Mouse (Mus musculus) mesoderm, embryonic 11.5 days (tissue): ENCODE results near the gene Apoc4.
A peak's percentile ranks its signal among the peaks of the same experiment; 100 is the strongest.

Experiments
- DNase-seq: peaks from one replicate; pipeline ENCODE4 v3.0.0-alpha.2; 2012; ENCODE audit warnings: low read depth, low spot score

The Apoc4 gene

DNA sequence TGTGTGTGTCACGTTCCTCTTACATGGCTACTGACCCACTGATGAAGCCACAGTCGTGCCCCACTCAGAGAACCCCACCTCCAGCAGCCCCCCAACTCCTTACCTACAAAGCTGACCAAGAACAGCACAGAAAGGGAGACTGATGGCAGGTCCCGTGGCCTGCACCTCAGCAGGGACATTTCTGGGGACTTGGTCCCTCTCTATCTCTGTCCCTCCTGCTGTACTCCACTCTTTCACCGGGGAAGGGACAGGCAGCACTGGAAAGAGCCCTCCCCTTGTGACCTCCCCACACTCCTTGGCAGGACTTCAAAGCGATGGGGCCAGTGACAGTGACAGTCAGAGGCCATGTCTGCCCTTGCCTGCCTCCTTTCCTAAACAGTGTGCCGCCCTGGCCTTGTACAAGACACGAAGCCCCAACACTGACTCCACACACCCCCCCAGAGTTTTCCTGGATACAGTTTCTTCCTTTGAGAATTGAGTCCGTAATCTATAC is at the start of gene Apoc4, which contains the start of gene Gm44805:
Gene Apoc4 (minus strand): TSS at position 278 of the 493 bp plus-strand sequence.
Gene Gm44805 (minus strand): TSS at position 222 of the 493 bp plus-strand sequence.
- no peak for DNase-seq

DNA sequence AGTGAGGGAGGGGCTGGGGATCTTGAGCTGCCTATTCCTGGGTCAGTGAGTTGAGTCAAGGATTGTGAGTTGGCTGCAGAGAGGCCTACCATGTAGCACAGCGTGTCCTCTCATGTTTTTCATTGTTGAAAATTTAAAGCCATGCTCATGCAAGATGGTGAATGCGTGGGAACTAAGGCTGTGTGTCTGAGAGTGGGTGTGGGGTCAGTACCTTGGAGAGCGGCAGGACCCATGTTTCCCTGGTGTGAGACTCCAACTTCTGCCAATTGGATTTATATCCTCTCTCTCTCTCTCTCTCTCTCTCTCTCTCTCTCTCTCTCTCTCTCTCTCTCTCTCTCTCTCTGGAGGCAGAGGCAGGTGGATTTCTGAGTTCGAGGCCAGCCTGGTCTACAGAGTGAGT is 45.3 kb upstream of the Apoc4 start:
- no peak for DNase-seq

DNA sequence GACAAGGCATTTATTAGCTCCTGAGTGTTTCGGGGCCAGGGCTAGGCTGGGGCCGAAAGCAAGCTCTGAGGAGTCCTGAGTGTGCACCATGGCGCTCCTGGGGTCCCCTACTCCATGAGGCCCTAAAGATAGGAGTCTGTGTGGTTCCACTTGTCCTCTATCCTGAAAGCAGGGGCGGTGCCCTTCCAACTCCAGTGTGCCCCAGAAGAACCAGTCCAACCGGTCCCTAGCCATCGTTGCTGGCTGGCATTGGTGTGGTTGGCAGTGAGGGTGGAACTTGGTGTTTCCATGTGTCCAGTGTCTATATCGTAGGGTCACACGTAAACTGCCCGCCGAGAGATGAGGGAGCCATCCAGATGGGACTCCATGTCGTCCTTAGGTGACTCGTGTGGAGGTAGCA is 42.9 kb upstream of the Apoc4 start:
- DNase-seq: no peak

- DNase-seq: no peak
These were observed 41.5 kb upstream of the Apoc4 start for GRCm38 (mm10) chr7:19722754-19723195.

DNA sequence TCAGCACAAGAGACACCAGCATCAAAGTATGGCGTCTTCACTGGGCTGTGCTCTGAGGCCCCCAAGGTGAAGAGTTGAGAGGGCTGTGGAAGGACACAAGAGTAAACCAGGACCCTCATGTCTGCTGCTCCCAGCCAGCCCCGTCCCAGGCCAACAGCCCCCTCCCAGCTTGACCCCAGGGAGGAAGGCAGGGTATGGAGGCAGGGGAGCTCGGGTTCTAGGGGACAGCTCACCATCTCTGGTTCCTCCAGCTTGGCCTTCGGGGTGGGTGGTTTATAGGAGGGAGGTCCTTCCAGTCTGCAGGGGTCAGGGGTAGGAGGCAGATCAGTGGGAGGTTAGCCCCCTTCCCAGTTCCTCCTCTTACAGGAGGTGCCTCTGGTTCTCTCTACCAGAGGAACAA is 37.9 kb upstream of the Apoc4 start:
- DNase-seq: no peak

DNA sequence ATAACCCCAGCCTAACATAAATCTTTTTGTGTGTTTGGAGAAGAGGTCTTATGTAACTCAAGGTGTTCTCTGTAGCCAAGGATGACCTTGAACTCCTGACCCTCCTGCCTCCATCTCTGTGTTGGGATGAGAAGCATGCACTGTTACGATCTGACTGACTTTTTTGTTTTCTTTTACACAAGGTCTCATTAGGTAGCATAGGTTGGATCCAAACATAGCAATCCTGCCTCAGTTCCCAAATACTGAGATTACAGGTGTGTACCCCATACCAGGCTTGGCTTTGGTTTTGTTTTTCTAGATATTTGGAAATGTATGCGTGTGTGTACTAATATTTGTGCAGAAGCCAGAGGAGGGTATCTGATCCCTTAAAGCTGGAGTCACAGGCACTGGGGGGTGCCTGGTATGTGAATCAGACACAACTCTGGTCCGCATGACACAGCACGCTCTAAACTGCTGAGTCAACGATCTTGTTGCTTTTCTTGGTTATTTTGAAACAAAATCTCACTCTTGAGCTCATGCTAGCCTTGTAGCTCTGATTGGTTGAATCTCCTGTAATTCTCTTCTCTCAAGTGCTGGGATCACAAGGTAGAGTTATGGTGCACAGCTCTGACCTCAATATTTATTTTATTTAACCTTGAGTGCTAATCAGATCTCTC is 37.1 kb upstream of the Apoc4 start:
- DNase-seq: no peak

GRCm38 (mm10) chr7:19717346-19717745 is 36.1 kb upstream of the Apoc4 start:
- no peak for DNase-seq

GRCm38 (mm10) chr7:19716822-19717221 is 35.5 kb upstream of the Apoc4 start:
- DNase-seq: no peak

DNA sequence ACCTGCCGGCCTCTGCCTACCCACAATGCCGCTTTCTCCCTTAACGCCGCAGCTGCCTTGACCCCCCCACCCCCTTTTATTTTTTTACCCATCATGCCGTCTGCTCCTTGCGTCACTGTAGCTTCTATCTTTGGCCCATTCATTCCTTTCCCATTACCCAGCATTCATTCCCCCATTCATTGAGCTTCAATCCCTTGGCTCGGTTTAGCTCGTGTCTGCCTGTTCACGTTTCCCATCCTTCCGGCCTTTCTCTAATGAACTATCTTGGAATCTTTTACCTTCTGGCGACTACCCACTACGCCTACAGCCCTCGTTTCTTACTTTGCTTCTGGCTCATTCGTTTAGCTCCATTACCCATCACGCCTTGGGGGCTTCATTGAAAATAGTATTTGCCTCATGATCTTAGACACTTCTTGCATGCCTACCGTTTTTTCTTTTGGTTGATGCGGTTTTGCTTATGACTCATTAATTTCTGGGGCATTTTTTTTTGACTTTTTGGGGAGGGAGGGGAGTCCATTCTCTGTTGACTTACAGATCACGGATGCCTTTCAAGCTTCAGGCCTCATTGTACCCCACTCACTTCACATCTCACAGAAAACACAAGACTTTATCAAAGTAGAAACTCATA is 34.9 kb upstream of the Apoc4 start:
- no peak for DNase-seq

DNA sequence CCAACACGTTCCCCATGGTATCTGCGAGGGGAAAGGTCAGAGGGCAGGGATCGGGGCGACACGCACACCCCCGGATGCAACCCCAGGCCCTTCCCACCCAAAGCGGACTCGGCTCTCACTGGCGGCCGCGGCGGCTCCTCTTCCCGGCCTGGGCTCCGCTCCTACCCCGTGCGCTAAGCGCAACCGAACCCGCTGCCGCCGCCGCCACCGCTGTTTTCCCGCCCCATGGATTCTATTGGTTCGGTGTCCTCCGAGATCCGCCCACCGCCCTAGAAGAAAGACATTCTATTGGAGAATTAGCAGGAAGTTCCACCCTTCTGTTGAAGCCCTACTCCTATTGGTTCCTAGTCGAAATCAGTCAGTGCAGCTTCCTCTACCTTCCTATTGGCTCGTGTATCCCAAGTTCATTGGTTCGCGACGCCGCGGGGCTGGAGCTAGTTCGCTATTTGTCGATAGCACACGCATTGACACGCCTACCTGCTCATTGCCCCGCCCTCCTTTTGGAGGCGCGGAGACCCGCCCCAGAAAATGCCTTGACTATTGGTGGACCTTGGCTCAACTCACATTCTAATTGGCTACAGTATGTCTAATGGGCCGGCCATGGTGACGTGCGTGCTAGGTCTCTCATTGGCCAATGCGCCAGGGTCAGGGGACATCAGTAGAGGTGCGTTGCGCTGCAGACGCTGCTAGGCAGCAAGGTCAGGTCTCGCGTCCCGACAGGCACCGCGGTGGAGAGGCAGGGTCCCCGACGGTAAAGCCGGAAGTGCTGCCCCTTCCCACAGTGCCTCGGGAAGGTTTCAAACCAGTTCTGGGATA is 34.2 kb upstream of the Apoc4 start, which contains the start of gene Tomm40:
Gene Tomm40 (minus strand): TSS at position 200 of the 816 bp plus-strand sequence.
- peak; percentile 100 for DNase-seq

GRCm38 (mm10) chr7:19714836-19715235 is 33.6 kb upstream of the Apoc4 start:
- peak; percentile 28 for DNase-seq

- DNase-seq: no peak
These were observed 32.3 kb upstream of the Apoc4 start for GRCm38 (mm10) chr7:19713598-19713997.

DNA sequence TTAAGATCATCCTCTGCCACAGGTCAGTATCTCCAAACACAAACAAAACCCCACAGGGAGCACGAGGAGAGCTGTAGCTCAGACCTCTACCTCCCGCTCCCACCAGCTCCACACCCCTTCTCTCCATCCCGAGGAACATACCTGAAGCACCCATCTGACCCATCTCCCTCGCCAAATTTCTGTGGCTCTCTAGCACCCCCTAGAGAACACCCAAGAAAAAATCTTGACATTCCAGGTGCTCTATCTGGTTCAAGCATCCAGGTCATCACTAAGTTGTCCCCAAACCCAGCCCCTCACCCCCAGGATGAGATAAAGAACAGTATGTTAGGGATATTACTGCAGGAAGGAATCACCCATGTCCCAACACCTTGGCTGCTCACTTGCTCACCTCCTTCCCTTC is 31.9 kb upstream of the Apoc4 start:
- peak; percentile 22 for DNase-seq

DNA sequence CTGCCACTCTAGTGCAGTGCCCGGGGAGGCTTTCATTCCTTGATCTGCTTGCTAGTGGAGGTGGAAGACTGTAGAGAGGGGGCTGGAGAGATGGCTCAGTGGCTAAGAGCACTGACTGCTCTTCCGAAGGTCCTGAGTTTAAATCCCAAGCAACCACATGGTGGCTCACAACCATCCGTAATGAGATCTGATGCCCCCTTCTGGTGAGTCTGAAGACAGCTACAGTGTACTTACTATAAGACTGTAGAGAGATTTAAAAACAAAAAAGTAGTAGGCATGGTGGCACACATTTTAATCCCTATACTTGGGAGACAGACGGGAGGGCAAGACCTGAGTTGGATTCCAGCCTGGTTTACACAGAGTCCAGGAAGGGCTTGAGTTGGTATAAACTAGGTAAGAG is 31.1 kb upstream of the Apoc4 start:
- DNase-seq: peak; percentile 13

- DNase-seq: no peak
These were observed 29.4 kb upstream of the Apoc4 start for GRCm38 (mm10) chr7:19710650-19711049.

DNA sequence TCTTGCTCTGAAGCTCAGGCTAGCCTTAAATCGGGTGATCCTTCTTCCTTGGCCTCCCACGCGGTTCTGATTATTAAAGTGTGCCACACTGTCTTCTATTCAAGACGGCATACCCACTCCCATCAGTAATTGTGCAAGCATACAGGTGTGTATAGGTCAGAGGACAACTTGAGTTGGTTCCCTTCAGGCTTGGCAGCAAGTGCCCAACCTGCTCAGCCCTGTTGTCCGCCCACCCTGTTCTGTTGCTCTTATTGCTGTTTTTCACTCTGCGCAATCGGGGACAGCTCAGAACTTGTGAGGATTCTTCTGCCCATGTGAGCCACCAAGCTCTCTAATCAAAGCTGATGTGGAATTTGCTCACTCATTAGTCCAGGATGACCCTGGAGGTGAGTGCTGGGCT is 24.0 kb upstream of the Apoc4 start:
- DNase-seq: no peak

- DNase-seq: no peak
These were observed 23.2 kb upstream of the Apoc4 start for GRCm38 (mm10) chr7:19704475-19704874.

DNA sequence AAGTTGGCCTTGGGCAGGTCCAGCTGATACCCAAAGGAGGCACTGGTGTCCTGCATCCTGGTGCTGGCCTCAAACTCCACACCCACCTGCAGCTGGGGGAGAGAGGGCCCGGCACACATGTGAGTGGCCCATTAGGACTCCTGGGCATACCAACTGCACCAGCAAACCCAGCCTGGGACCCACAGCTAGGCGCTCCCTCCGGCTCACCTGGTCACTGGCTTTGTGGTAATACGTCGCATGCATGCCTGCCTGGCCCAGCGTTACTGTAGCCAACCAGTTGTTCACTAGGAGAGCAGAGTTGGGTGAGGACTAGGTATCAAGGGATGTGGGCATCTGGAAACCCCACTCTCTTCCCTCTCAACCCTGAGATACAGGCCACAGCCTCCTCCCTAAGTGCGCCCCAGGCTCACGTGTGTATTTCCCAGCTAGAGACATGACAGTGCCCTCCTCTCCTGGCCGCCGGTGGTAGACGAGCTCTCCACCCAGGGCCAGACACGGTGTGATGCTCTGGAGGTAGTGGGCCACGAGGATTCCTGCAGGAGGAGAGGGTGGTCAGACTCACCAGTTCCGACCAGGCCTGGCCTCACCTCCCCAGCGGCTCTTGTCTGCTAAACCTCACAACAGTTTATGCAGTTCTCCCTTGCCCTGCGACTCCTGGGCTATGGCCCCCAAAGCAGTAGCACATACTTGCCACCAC is 21.7 kb upstream of the Apoc4 start:
- no peak for DNase-seq

DNA sequence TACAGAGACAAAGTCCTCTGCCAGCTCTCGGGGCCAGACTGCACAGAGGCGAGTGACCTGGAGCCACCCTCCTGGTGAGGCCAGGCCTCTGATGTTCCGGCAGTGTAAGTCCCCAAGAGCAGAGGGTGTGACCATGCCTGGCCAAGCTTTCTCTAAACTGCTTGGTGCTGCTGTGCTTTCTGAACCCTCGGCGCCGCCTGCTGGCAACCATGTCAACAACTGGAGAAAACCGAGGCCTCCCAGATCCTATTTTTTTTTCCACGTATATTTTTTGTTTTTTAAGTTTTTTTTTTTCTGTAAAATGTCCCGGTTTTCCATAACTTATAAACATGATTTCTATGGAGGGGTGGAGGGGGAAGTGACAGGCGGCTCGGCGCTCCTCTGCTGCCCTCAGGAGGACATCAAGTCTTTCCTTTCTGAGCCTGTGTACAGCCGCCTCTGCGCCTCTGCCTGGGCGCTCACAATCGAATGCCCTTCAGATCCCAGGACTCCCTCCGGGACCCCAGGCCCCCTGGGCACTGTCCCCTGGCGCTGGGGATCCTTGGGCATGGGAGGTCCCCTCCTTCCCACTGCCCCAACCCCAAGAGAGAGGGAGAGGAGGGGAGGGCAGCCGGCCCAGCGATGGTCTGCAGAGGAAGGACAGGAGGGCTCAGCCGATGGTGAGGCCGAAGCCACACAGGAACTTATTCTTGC is 19.9 kb upstream of the Apoc4 start:
- DNase-seq: peak; percentile 58

DNA sequence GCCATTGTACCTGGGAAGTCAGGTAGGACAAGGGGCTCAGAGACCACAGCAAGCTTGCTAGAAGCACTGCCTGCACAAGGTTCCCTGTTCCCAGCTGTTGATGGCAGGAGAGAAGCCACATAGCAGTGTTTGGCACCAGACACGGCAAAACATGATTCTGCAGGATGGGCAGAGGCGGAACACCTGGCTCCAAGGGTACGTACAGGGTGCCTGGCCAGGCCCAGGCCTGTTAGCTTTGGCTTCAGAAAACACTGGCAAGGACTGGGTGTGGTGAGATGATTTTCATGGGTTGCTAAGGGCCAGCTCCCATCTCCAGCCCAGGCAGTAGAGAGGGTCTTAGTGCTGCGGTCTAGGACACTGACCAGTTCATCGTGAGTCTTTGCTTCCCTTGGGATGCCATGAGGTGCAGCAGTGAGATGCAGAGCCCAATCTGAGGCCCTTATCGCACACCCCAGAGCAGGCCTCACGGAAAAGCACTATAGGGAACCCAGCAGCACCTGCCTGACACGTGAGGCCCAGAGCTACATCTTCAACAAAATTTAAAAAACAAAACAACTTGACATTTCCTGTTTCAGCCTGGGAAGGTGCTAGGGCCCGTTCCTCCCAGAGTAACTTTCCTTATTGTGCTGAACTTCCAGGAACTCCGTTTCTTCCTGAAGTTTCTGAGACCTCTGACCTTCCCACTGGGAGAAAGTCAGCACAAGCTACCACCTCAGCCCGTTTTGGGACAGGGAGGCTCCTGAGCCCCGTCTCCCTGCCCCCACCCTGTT is 19.2 kb upstream of the Apoc4 start:
- DNase-seq: no peak
